In the genomic region with DNA sequence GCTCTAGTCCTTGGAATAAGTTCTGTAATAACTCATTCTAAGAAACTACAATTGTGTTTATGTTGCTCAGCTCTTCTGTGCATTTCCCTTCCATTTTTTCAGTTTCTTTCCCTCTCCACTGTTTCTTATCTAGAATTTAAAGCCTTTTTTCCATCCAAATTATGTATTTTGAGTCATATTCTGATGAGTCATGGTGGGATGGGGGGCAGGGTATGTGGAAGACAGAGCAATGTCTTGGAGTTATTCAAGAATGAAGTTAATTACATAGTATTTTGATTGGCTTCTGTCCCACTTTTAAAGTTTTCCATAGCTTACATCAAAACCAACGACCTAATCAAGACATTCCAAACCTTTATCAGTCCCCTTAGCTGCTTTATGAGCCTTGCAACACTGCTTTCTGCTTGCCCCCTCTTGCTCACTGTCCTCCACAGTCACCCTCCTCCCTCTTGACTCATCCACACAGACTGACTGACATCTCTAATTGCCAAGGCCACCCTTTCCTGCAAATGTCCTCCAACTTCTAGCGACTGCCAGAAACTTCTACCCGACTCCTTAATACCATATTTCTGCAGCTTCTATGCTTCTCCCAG, we compare ENCODE assay signal across 28 mouse cellular contexts. TPM values are rescaled to one million over a fixed set of nuclear protein-coding genes. Genes with fewer than 3 reads are reported as not detected.
A peak's percentile ranks its signal among the peaks of the same experiment; 100 is the strongest.
DNase-seq lines count a peak whose midpoint lies in the region; ATAC-seq and TF ChIP-seq lines count a peak whose summit lies in the region.
"Had no signal": no experiment of that assay in that cellular context is flagged by ENCODE, and none has a peak within 500 bp of the region (broad histone marks: within the 10 kb centered on the region; RNA-seq: fewer than 3 reads in every experiment).

No protein-coding gene starts in this region.

- 0 out of 2 replicates have a peak, but pooled peaks have one; percentile 39 for ATAC-seq in kidney, embryonic 16.5 days (ENCODE audit: low FRiP score, low TSS enrichment)
- ATAC-seq: forebrain, embryonic 14.5 days; inflammation-experienced regulatory T-cells, adult 6 months; liver, embryonic 12.5 days had no signal

- H3K27ac ChIP-seq in kidney, embryonic 16.5 days (ENCODE audit: low read length), result no peak overlapping the region
- H3K27ac ChIP-seq: embryonic facial prominence, embryonic 13.5 days; heart, embryonic 10.5 days; hindbrain, embryonic 14.5 days; layer of hippocampus, adult 2 months; limb, embryonic 13.5 days; liver, embryonic 12.5 days; neural tube, embryonic 13.5 days; stomach, embryonic 15.5 days had no signal

- DNase-seq in kidney, adult 9 months, result no peak
- DNase-seq in 3134 (ENCODE audit: extremely low read depth, insufficient read length, low spot score), result peak; percentile 37
- peak; percentile 66 for DNase-seq in adrenal gland, postnatal 14 days
- no peak for DNase-seq in layer of hippocampus, postnatal 36 days
- DNase-seq in embryo, embryonic 10.5 days (ENCODE audit: low spot score), result no peak
- no peak for DNase-seq in urinary bladder, postnatal 14 days (ENCODE audit: low spot score)
- DNase-seq: cerebellum, adult 11-12 months; cerebellum, postnatal 14 days; heart, postnatal 4 days; kidney, postnatal 25 days; lung, adult 18-20 months; lung, postnatal 4 days; midbrain, embryonic 14.5 days; right cerebral cortex, adult 18-20 months; thymus, adult 18-20 months; thymus, postnatal 36 days had no signal

- no peak overlapping the region for H3K9ac ChIP-seq in kidney, embryonic 16.5 days (replicated peaks; ENCODE audit: low read length)
- H3K9ac ChIP-seq: embryonic facial prominence, embryonic 13.5 days; hindbrain, embryonic 14.5 days; limb, embryonic 13.5 days; liver, embryonic 12.5 days; neural tube, embryonic 13.5 days; stomach, embryonic 15.5 days had no signal

- no peaks in the 10 kb centered on the region for H3K9me3 ChIP-seq in kidney, embryonic 16.5 days (ENCODE audit: low read length)
- H3K9me3 ChIP-seq: embryonic facial prominence, embryonic 13.5 days; heart, embryonic 10.5 days; limb, embryonic 13.5 days; liver, embryonic 12.5 days; neural tube, embryonic 13.5 days; stomach, embryonic 15.5 days had no signal

- no peak overlapping the region for H3ac ChIP-seq in C2C12 (ENCODE audit: control insufficient read depth, insufficient read length, low read depth)

- no peaks in the 10 kb centered on the region for H3K4me1 ChIP-seq in kidney, embryonic 16.5 days (ENCODE audit: insufficient read depth, low read length)
- H3K4me1 ChIP-seq: embryonic facial prominence, embryonic 13.5 days; heart, embryonic 10.5 days; limb, embryonic 13.5 days; liver, embryonic 12.5 days; neural tube, embryonic 13.5 days; stomach, embryonic 15.5 days had no signal

- 35% methylated on average over 3 of the region's 3 CpGs for WGBS in kidney, embryonic 16.5 days

- no peaks in the 10 kb centered on the region for H3K79me2 ChIP-seq in C2C12 (ENCODE audit: control insufficient read depth, insufficient read depth)

- no peaks in the 10 kb centered on the region for H3K27me3 ChIP-seq in kidney, embryonic 16.5 days (ENCODE audit: insufficient read depth, low read length)
- H3K27me3 ChIP-seq in C2C12 (ENCODE audit: control insufficient read depth, insufficient read depth, insufficient read length), result no peaks in the 10 kb centered on the region
- H3K27me3 ChIP-seq: embryonic facial prominence, embryonic 13.5 days; limb, embryonic 13.5 days; liver, embryonic 12.5 days; neural tube, embryonic 13.5 days; stomach, embryonic 15.5 days had no signal

- no peaks in the 10 kb centered on the region for H3K79me3 ChIP-seq in C2C12 (ENCODE audit: low read depth)

- no peak for TF ChIP-seq CTCF in C2C12 (IDR thresholded peaks at IDR 0.05; ENCODE audit: control insufficient read depth, insufficient read depth, insufficient read length)

- H3K4me3 ChIP-seq in kidney, embryonic 16.5 days (ENCODE audit: low read length), result no peak overlapping the region
- H3K4me3 ChIP-seq in C2C12 (ENCODE audit: insufficient read depth, poor library complexity, severe bottlenecking), result no peak overlapping the region
- H3K4me3 ChIP-seq: embryonic facial prominence, embryonic 13.5 days; heart, embryonic 10.5 days; layer of hippocampus, adult 2 months; limb, embryonic 13.5 days; liver, embryonic 12.5 days; neural tube, embryonic 13.5 days; stomach, embryonic 15.5 days had no signal

- no peaks in the 10 kb centered on the region for H3K36me3 ChIP-seq in kidney, embryonic 16.5 days (ENCODE audit: insufficient read depth, low read length)
- H3K36me3 ChIP-seq in C2C12 (ENCODE audit: control insufficient read depth, insufficient read depth), result no peaks in the 10 kb centered on the region
- H3K36me3 ChIP-seq: embryonic facial prominence, embryonic 13.5 days; heart, embryonic 10.5 days; limb, embryonic 13.5 days; liver, embryonic 12.5 days; neural tube, embryonic 13.5 days; stomach, embryonic 15.5 days had no signal

- H3K4me2 ChIP-seq in kidney, embryonic 16.5 days (replicated peaks; ENCODE audit: low read depth, low read length), result no peak overlapping the region
- H3K4me2 ChIP-seq: embryonic facial prominence, embryonic 13.5 days; hindbrain, embryonic 14.5 days; limb, embryonic 13.5 days; liver, embryonic 12.5 days; neural tube, embryonic 13.5 days; stomach, embryonic 15.5 days had no signal

TF ChIP-seq in C2C12, 6 proteins besides CTCF, POLR2A, EP300 and RAD21:
- TF ChIP-seq MYOD1 (IDR thresholded peaks at IDR 0.05; ENCODE audit: control insufficient read depth, insufficient read length, low read depth) (peak; percentile 3), USF1 (IDR thresholded peaks at IDR 0.05; ENCODE audit: low read depth) (no peak), FOSL1 (IDR thresholded peaks at IDR 0.05; ENCODE audit: insufficient read depth, low read length, poor library complexity, severe bottlenecking) (peak; percentile 76), CEBPB (IDR thresholded peaks at IDR 0.05; ENCODE audit: low read depth) (peak; percentile 77), MYOG (IDR thresholded peaks at IDR 0.05; ENCODE audit: control insufficient read depth, extremely low read depth, insufficient read length) (no peak), MAX (IDR thresholded peaks at IDR 0.05) (no peak)

RNA-seq across cellular contexts. Expression of a gene that starts 24.4 kb away (rescaled TPM):
- polyA plus RNA-seq in kidney, embryonic 16.5 days (2015; fragmentation: Nextera tagmentation; extraction: Ambion mirVana), result 30.4 and 31.8 TPM in 2 replicates
- 10.5 TPM for polyA plus RNA-seq in C2C12 (2012; fragmentation: generic; extraction: Trizol)
- total RNA-seq in adrenal gland, postnatal 14 days (2021), result 22.6 and 25.5 TPM in 2 replicates
- 10 to 100 TPM; 56.3 to 61.7 TPM for total RNA-seq in layer of hippocampus, postnatal 36 days (2021)

Comparison
In these comparisons a context has a peak if more than half of its experiments do, and no peak if none do; other contexts are left out.
1. DNase-seq: peak in 3134 (single experiment) and adrenal gland, postnatal 14 days (single experiment); none in kidney, adult 9 months (single experiment), layer of hippocampus, postnatal 36 days (0 of 2), embryo, embryonic 10.5 days (single experiment) and urinary bladder, postnatal 14 days (single experiment).